Mouse (Mus musculus) heart, embryonic 14.5 days (tissue): ENCODE measurements at regions not wholly inside any gene's neighbourhood (a gene's known extent, or its start where the extent isn't known, plus 50 kb on each side); places are given as distances from the start of the nearest gene placed in this dataset.

Source experiments
- ATAC-seq: fragments of 200-750 bp; cut with Nextera tagmentation; 2 replicates; pipeline ENCODE4 v1.8.0; 2017; ENCODE audit warnings: low read depth, moderate TSS enrichment; ENCODE audit not compliant: insufficient number of reproducible peaks, insufficient read depth, low FRiP score
- H3K27ac ChIP-seq, 2 experiments: fragments of 200-500 bp in 1 of 2; fragments of 300-500 bp in 1 of 2; sonication (generic) in 1 of 2; replicated peaks in 1 of 2; 2 replicates each; pipeline ENCODE4 v1.5.1; 2012 to 2014; ENCODE audit warnings: low read depth in 2 of 2, low read length in 2 of 2, control low read depth in 1 of 2, mild to moderate bottlenecking in 1 of 2, mixed read lengths in 1 of 2; ENCODE audit not compliant: control insufficient read depth in 1 of 2, insufficient read depth in 1 of 2
- H3K27me3 ChIP-seq: fragments of 300-500 bp; sonication (generic); 2 replicates; pipeline ENCODE4 v1.6.1; 2014; ENCODE audit warnings: mild to moderate bottlenecking, low read length, control low read depth; ENCODE audit not compliant: control insufficient read depth, insufficient read depth
- H3K36me3 ChIP-seq: fragments of 300-500 bp; sonication (generic); 2 replicates; pipeline ENCODE4 v1.6.1; 2014; ENCODE audit warnings: mild to moderate bottlenecking, control low read depth, low read length, mixed read lengths; ENCODE audit not compliant: control insufficient read depth, insufficient read depth
- H3K4me1 ChIP-seq, 2 experiments: fragments of 200-500 bp in 1 of 2; fragments of 300-500 bp in 1 of 2; sonication (generic) in 1 of 2; 2 replicates each; pipeline ENCODE4 v1.6.1; 2012 to 2014; ENCODE audit warnings: low read length in 2 of 2, control low read depth in 1 of 2, mixed read lengths in 1 of 2; ENCODE audit not compliant: control insufficient read depth in 2 of 2, insufficient read depth in 2 of 2
- H3K4me2 ChIP-seq: fragments of 300-500 bp; sonication (generic); 2 replicates; pipeline ENCODE4 v1.6.1; 2014; ENCODE audit warnings: mild to moderate bottlenecking, low read length
- H3K4me3 ChIP-seq, 2 experiments: fragments of 200-500 bp in 1 of 2; fragments of 300-500 bp in 1 of 2; sonication (generic) in 1 of 2; 2 replicates each; pipeline ENCODE4 v1.5.1; 2012 to 2014; ENCODE audit warnings: low read length in 2 of 2, mild to moderate bottlenecking in 2 of 2, control low read depth in 1 of 2, low read depth in 1 of 2, moderate library complexity in 1 of 2; ENCODE audit not compliant: control insufficient read depth in 1 of 2, insufficient read depth in 1 of 2
- H3K9ac ChIP-seq: fragments of 300-500 bp; sonication (generic); 2 replicates; pipeline ENCODE4 v1.6.1; 2014; ENCODE audit warnings: mild to moderate bottlenecking, low read length
- H3K9me3 ChIP-seq: fragments of 300-500 bp; sonication (generic); 2 replicates; pipeline ENCODE4 v1.6.1; 2016; ENCODE audit warnings: low read length, control low read depth; ENCODE audit not compliant: control insufficient read depth
- whole genome bisulfite sequencing: fragments of 180-500 bp; shearing (Covaris S2); extraction: QIAGEN DNeasy Blood & Tissue Kit; methylation state at CpG from one replicate; pipeline ENCODE4 v1.1.7; 2014; 5-methylcytosine and 5-hydroxymethylcytosine counted together

DNA sequence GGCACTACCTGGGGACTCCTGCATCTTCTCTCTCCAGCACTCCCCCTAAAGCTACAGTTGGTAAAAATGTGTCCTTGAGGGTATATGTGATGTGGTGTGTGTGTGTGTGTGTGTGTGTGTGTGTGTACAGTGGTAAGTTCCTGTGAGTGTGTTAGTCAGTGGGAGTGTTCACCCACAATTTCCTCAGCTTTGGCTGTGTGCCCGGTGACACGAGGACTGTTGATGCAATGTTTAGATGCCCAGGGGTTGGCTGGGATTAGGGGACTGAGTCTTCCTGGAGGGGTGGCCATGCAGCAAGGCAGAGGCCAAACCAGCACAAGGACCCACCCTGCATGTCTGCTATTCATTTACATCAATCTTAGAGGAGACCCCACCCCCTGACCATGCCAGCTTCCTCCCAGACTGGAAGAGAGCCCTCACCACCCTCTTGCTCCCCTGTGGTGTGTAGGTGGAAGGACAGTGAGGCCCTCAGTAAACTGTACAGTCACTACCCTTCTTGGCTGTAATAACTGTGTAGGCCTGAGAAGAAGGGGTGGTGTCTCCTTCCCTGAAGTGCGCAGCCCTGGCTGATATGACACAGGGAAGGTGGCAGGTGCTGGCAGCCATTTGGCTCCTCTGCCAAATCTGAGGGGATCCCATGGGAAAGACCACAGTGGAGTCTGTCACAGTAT is 75.8 kb upstream of the Gm26897 start:
- WGBS: 66% methylated on average over 3 of the region's 3 CpGs
- Histone ChIP-seq H3K27me3 (peaks cover 3% of the 10 kb centered on the region; the same call in 1 of the 2 replicates), H3K9ac (no peak overlapping the region), H3K36me3 (no peaks in the 10 kb centered on the region), H3K27ac (no peak overlapping the region), H3K4me1 (no peaks in the 10 kb centered on the region), H3K9me3 (0 out of 2 replicates have a peak, but pooled peaks cover 2% of the 10 kb centered on the region), H3K4me3 (no peak overlapping the region), H3K4me2 (no peak overlapping the region)
- no peak; the same call in 1 of the 2 replicates for ATAC-seq

DNA sequence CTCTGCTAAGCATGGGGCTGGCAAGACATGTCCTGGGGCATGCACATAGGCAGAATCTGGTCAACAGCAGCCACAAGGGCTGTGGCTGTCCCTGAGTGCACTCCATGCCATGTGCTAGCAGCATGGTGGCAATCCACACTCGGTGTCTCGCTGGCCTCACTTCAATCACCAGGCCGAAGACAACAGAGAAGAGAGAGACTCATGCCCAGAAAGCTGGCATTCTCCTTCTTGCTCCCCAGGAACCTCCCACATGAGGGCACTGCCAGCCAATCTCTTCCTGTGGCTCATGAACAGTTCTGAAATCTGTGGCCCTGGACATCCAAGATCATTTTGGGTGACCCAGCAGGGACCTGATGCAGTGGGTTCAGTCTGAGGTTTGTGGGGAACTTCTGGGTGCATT is 74.5 kb upstream of the Gm26897 start:
- Histone ChIP-seq H3K9me3 (0 out of 2 replicates have a peak, but pooled peaks cover 2% of the 10 kb centered on the region), H3K4me2 (no peak overlapping the region), H3K4me1 (no peaks in the 10 kb centered on the region), H3K9ac (no peak overlapping the region), H3K27me3 (peaks cover 15% of the 10 kb centered on the region; the same call in 1 of the 2 replicates), H3K27ac (no peak overlapping the region), H3K36me3 (no peaks in the 10 kb centered on the region), H3K4me3 (no peak overlapping the region)
- ATAC-seq: no peak
- 85% methylated on average over 3 of the region's 3 CpGs for WGBS

GRCm38 (mm10) chr5:111660447-111660846 is 73.3 kb upstream of the Gm26897 start:
- Histone ChIP-seq H3K27ac (no peak overlapping the region), H3K4me3 (no peak overlapping the region), H3K4me1 (peaks cover 0 to 4% of the 10 kb centered on the region in 2 experiments; a peak in 1 of 4 replicates), H3K36me3 (no peaks in the 10 kb centered on the region), H3K4me2 (no peak overlapping the region), H3K9ac (no peak overlapping the region), H3K9me3 (0 out of 2 replicates have a peak, but pooled peaks cover 2% of the 10 kb centered on the region), H3K27me3 (peaks cover 17% of the 10 kb centered on the region; the same call in 1 of the 2 replicates)
- ATAC-seq: no peak
- 70% methylated on average over 10 of the region's 10 CpGs for whole genome bisulfite sequencing

DNA sequence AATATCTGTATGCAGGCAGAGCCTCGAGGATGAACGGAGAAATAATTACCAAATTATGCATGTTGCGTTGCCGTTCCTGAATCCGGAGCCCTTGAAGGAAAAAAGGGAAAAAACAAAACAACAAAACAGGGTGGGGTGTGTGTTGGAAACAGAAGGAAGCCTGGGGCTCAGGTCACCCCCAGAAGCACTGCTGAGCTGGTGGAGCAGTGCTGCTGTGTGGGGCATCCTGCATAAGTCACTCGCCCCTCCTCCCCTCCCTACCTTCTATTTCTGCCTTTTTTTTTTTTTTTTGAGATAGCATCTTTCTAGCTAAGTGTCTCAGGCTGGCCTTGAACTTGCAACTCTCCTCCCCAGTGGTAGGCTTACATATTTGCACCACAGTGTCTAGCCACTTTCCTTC is 72.8 kb upstream of the Gm26897 start:
- H3K27me3 ChIP-seq: peaks cover 17% of the 10 kb centered on the region; the same call in 1 of the 2 replicates
- H3K4me3 ChIP-seq: no peak overlapping the region
- WGBS: 81% methylated on average over 6 of the region's 6 CpGs
- H3K36me3 ChIP-seq: no peaks in the 10 kb centered on the region
- H3K4me2 ChIP-seq: no peak overlapping the region
- H3K4me1 ChIP-seq: peaks cover 0 to 4% of the 10 kb centered on the region in 2 experiments; a peak in 1 of 4 replicates
- no peak for ATAC-seq
- 0 out of 2 replicates have a peak, but pooled peaks cover 2% of the 10 kb centered on the region for H3K9me3 ChIP-seq
- no peak overlapping the region for H3K9ac ChIP-seq
- H3K27ac ChIP-seq: no peak overlapping the region

DNA sequence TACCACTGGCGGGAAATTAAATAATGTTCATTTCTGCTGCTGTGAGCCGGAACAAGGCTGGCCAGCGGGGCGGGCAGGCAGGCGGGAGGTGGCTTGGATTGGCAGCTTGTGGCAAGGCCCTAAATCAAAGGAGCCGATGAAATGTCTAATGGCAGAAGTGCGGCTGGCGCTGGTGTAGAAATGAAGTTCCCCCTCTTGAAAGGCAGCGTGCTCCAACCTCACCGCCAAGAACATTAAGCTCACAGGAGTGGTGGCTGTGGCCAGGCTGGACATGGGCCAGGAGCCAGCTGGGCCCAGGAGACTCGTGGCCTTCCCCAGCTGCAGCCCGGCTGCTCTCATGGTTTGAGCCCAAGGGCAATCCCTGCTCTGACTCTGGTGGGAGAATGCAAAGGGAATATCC is 71.8 kb upstream of the Gm26897 start:
- peaks cover 17% of the 10 kb centered on the region; the same call in 1 of the 2 replicates for H3K27me3 ChIP-seq
- no peak overlapping the region for H3K9ac ChIP-seq
- H3K36me3 ChIP-seq: no peaks in the 10 kb centered on the region
- H3K4me2 ChIP-seq: no peak overlapping the region
- no peak for ATAC-seq
- no peak overlapping the region for H3K4me3 ChIP-seq
- H3K9me3 ChIP-seq: no peaks in the 10 kb centered on the region
- WGBS: 73% methylated on average over 12 of the region's 12 CpGs
- peaks cover 0 to 4% of the 10 kb centered on the region in 2 experiments; a peak in 1 of 4 replicates for H3K4me1 ChIP-seq
- no peak overlapping the region for H3K27ac ChIP-seq

DNA sequence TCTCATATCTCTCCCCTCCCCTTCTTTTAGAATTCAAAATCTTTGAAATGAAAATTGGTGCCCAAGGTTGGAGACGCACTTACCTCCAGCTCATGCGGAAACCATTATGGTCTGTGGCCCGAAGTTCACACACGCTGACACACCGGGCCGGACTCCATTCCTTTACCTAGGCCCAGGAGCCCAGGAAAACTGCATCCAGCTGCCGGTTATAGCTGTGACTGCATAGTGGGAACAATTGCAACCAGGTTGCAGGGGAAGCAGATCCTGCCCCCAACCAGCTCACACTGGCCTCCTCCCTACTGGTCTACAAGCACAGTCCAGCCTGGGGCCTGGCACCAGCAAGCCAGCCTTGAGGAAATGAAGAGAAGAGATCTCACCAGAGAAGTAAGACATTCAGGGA is 69.9 kb upstream of the Gm26897 start:
- peaks cover 19% of the 10 kb centered on the region; the same call in 1 of the 2 replicates for H3K27me3 ChIP-seq
- H3K4me3 ChIP-seq: no peak overlapping the region
- WGBS: 93% methylated on average over 7 of the region's 7 CpGs
- no peak overlapping the region for H3K27ac ChIP-seq
- H3K4me2 ChIP-seq: no peak overlapping the region
- H3K9ac ChIP-seq: no peak overlapping the region
- no peak for ATAC-seq
- H3K9me3 ChIP-seq: no peaks in the 10 kb centered on the region; the same call in 1 of the 2 replicates
- H3K36me3 ChIP-seq: no peaks in the 10 kb centered on the region
- H3K4me1 ChIP-seq: peaks cover 0 to 4% of the 10 kb centered on the region in 2 experiments; a peak in 1 of 4 replicates

GRCm38 (mm10) chr5:111665406-111665805 is 68.3 kb upstream of the Gm26897 start:
- Histone ChIP-seq H3K4me1 (peaks cover 0 to 4% of the 10 kb centered on the region in 2 experiments; a peak in 1 of 4 replicates), H3K4me3 (no peak overlapping the region), H3K27me3 (peaks cover 19% of the 10 kb centered on the region; the same call in 1 of the 2 replicates), H3K9me3 (no peaks in the 10 kb centered on the region; the same call in 1 of the 2 replicates), H3K27ac (no peak overlapping the region), H3K36me3 (no peaks in the 10 kb centered on the region), H3K9ac (no peak overlapping the region), H3K4me2 (no peak overlapping the region)
- 70% methylated on average over 19 of the region's 19 CpGs for WGBS
- ATAC-seq: no peak
